Mouse (Mus musculus): ENCODE data around the gene Ascc2. TPM values are rescaled to one million over a fixed set of nuclear protein-coding genes. Genes with fewer than 3 reads are reported as not detected.

Ascc2 gene
- polyA plus RNA-seq, 1 experiment from 2014 or later = 17.1 TPM

DNA sequence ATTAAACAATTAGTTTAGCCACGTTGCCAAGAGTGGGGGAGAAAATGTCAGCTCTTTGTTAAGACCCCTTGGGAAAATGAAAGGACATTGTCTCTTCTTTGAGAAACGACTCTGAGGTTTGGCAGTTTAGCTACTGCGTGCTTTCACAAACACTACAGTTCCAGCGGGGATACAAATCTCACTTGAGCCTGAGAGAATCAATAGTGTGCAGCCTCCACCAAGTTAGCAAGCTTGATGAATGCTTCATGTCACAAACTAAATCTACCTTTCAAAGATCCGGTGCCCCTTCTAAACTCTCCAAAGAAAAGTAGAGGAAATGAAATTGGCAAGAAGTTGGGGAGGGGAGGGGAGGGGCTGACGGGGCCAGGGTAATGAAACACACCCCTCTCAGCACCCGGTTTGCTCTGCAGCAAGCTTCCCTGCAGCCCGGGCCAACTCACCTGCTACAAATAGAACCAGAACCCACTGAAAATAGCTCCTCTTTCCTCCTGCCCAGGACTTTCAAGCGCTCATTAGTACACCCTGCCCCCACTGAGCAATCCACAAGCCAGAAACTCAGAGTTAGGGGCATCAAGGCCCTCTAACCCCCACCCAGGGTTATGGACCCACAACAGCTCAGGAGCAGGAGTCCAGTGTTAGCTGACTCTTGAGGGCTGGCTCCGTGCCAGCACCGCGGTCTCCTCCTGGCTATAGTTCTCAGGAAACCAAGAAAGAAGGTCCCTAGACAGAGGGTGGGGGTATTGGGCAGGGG, 34.7 kb upstream of the Ascc2 start:
- Histone ChIP-seq H3K4me2 (ENCODE audit: low read length) (peak overlapping the region; percentile 26; the same call in 1 of the 2 replicates), H3K27me3 (replicated peaks; ENCODE audit: control insufficient read depth, insufficient read depth, low read length) (no peaks in the 10 kb centered on the region), H3K4me1 (ENCODE audit: control insufficient read depth, insufficient read depth, low read length) (peaks cover 10% of the 10 kb centered on the region), H3K9ac (ENCODE audit: low read length) (no peak overlapping the region), H3K27ac (ENCODE audit: low read depth, low read length) (no peak overlapping the region), H3K4me3 (ENCODE audit: low read depth, low read length) (no peak overlapping the region), H3K36me3 (ENCODE audit: control insufficient read depth, insufficient read depth, low read length) (no peaks in the 10 kb centered on the region), H3K9me3 (replicated peaks; ENCODE audit: control insufficient read depth, low read length) (no peaks in the 10 kb centered on the region)
- peak; percentile 70 for DNase-seq (ENCODE audit: low spot score)
- WGBS = 11% methylated on average over 12 of the region's 12 CpGs
- ATAC-seq = peak; percentile 54; the same call in 1 of the 2 replicates

- no peak for ATAC-seq
- H3K36me3 ChIP-seq (ENCODE audit: control insufficient read depth, insufficient read depth, low read length) = no peaks in the 10 kb centered on the region
- H3K9me3 ChIP-seq (replicated peaks; ENCODE audit: control insufficient read depth, low read length) = no peaks in the 10 kb centered on the region
- H3K27ac ChIP-seq (ENCODE audit: low read depth, low read length) = no peak overlapping the region
- H3K4me3 ChIP-seq (ENCODE audit: low read depth, low read length) = no peak overlapping the region
- no peak overlapping the region for H3K4me2 ChIP-seq (ENCODE audit: low read length)
- WGBS = 81% methylated on average over 6 of the region's 6 CpGs
- H3K9ac ChIP-seq (ENCODE audit: low read length) = no peak overlapping the region
- no peak for DNase-seq (ENCODE audit: low spot score)
- peaks cover 10% of the 10 kb centered on the region for H3K4me1 ChIP-seq (ENCODE audit: control insufficient read depth, insufficient read depth, low read length)
- no peaks in the 10 kb centered on the region for H3K27me3 ChIP-seq (replicated peaks; ENCODE audit: control insufficient read depth, insufficient read depth, low read length)
These were observed 33.1 kb upstream of the Ascc2 start for GRCm38 (mm10) chr11:4604441-4604840.

GRCm38 (mm10) chr11:4605414-4605813, 32.1 kb upstream of the Ascc2 start:
- DNase-seq (ENCODE audit: low spot score) (no peak), ATAC-seq (no peak)
- H3K9me3 ChIP-seq (replicated peaks; ENCODE audit: control insufficient read depth, low read length) = no peaks in the 10 kb centered on the region
- H3K9ac ChIP-seq (ENCODE audit: low read length) = no peak overlapping the region
- H3K27ac ChIP-seq (ENCODE audit: low read depth, low read length) = no peak overlapping the region
- no peaks in the 10 kb centered on the region for H3K27me3 ChIP-seq (replicated peaks; ENCODE audit: control insufficient read depth, insufficient read depth, low read length)
- H3K4me2 ChIP-seq (ENCODE audit: low read length) = no peak overlapping the region
- WGBS = 58% methylated on average over 7 of the region's 7 CpGs
- no peak overlapping the region for H3K4me3 ChIP-seq (ENCODE audit: low read depth, low read length)
- no peaks in the 10 kb centered on the region for H3K36me3 ChIP-seq (ENCODE audit: control insufficient read depth, insufficient read depth, low read length)
- H3K4me1 ChIP-seq (ENCODE audit: control insufficient read depth, insufficient read depth, low read length) = peaks cover 10% of the 10 kb centered on the region

DNA sequence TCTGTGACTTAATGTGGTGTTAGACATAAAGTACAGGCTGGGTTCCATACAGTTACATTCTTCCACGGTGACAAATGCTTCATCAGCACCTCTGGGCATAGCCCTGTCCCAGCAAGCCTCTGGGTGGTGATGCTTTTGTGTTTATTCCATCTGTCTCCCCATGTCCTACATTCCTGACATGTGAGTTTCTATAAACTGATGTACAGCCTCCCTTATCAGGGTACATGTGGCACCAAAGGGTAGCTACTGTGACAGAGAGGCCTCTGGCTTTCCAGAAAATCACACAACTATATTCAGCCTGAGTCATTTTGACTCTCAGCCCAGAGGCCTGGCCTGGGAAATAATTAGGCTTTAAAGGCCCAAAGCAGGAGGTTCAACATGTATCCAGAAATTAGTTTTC, 31.0 kb upstream of the Ascc2 start:
- Histone ChIP-seq H3K4me1 (ENCODE audit: control insufficient read depth, insufficient read depth, low read length) (peaks cover 10% of the 10 kb centered on the region), H3K27ac (ENCODE audit: low read depth, low read length) (no peak overlapping the region), H3K9ac (ENCODE audit: low read length) (no peak overlapping the region), H3K4me2 (ENCODE audit: low read length) (no peak overlapping the region), H3K27me3 (replicated peaks; ENCODE audit: control insufficient read depth, insufficient read depth, low read length) (no peaks in the 10 kb centered on the region), H3K9me3 (replicated peaks; ENCODE audit: control insufficient read depth, low read length) (no peaks in the 10 kb centered on the region), H3K36me3 (ENCODE audit: control insufficient read depth, insufficient read depth, low read length) (no peaks in the 10 kb centered on the region), H3K4me3 (ENCODE audit: low read depth, low read length) (no peak overlapping the region)
- WGBS = 86% methylated on average over 1 of the region's 1 CpGs
- DNase-seq (ENCODE audit: low spot score) (no peak), ATAC-seq (no peak)

DNA sequence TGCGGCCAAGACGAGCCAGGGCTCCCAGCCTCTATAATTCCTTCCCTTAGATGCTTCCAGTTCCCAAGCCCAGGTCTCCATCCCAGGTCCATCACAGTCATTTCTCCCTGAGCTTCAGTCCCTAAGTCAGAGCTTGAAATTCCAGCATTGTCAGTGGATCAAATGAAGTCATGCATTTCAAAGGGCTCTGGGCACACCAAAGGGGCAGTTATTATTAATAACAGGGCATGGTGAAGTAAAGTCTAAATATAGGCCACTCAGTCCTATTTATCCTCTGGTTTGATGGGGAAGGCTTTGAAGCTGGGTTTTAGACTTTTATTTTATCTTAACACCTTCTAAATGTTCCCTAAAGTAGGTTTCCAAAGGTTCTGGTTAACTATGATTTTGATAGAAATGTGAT, 25.6 kb upstream of the Ascc2 start:
- ATAC-seq = no peak
- Histone ChIP-seq H3K36me3 (ENCODE audit: control insufficient read depth, insufficient read depth, low read length) (no peaks in the 10 kb centered on the region), H3K4me1 (ENCODE audit: control insufficient read depth, insufficient read depth, low read length) (no peaks in the 10 kb centered on the region), H3K27ac (ENCODE audit: low read depth, low read length) (no peak overlapping the region), H3K9ac (ENCODE audit: low read length) (no peak overlapping the region), H3K4me2 (ENCODE audit: low read length) (no peak overlapping the region), H3K27me3 (replicated peaks; ENCODE audit: control insufficient read depth, insufficient read depth, low read length) (no peaks in the 10 kb centered on the region), H3K9me3 (replicated peaks; ENCODE audit: control insufficient read depth, low read length) (no peaks in the 10 kb centered on the region), H3K4me3 (ENCODE audit: low read depth, low read length) (no peak overlapping the region)
- no peak for DNase-seq (ENCODE audit: low spot score)
- WGBS = 73% methylated on average over 2 of the region's 2 CpGs

DNA sequence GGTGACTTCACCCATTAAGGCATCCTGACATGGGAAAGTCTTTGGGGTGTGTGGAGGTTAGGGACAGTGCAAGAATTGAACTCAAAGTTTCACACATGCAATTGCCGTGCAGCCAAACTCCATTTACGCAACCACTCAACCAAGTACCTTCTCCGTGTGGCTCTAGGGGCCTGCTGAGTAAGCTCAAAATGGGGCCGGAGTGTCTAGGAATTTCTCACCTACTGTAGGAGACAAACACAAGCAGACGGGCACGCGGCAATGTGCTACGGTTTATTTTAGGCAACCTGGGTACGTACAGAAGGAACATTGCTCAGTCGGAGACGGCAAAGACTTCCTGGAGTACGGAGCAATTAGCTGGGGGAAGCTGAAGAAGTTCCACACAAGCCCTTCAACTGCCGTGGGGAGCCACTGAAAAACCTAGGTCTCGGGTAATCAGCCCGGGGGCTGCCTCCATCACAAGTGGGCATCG, 17.5 kb upstream of the Ascc2 start, which contains the start of gene Gm11032:
Gene Gm11032 (plus strand): TSS at position 51 of the 469 bp plus-strand sequence.
- DNase-seq (ENCODE audit: low spot score) (no peak), ATAC-seq (no peak)
- Histone ChIP-seq H3K4me1 (ENCODE audit: control insufficient read depth, insufficient read depth, low read length) (no peaks in the 10 kb centered on the region), H3K4me3 (ENCODE audit: low read depth, low read length) (no peak within 1 kb of the TSS), H3K4me2 (ENCODE audit: low read length) (no peak within 1 kb of the TSS), H3K9me3 (replicated peaks; ENCODE audit: control insufficient read depth, low read length) (no peaks in the 10 kb centered on the region), H3K9ac (ENCODE audit: low read length) (no peak within 1 kb of the TSS), H3K27ac (ENCODE audit: low read depth, low read length) (no peak within 1 kb of the TSS), H3K36me3 (ENCODE audit: control insufficient read depth, insufficient read depth, low read length) (no peaks in the 10 kb centered on the region), H3K27me3 (replicated peaks; ENCODE audit: control insufficient read depth, insufficient read depth, low read length) (no peaks in the 10 kb centered on the region)
- 83% methylated on average over 16 of the region's 16 CpGs for WGBS

GRCm38 (mm10) chr11:4620501-4621108, 16.9 kb upstream of the Ascc2 start:
- 64% methylated on average over 13 of the region's 13 CpGs for WGBS
- H3K36me3 ChIP-seq (ENCODE audit: control insufficient read depth, insufficient read depth, low read length) = no peaks in the 10 kb centered on the region
- H3K9ac ChIP-seq (ENCODE audit: low read length) = no peak overlapping the region
- no peak overlapping the region for H3K4me3 ChIP-seq (ENCODE audit: low read depth, low read length)
- no peak overlapping the region for H3K4me2 ChIP-seq (ENCODE audit: low read length)
- ATAC-seq (no peak), DNase-seq (ENCODE audit: low spot score) (no peak)
- no peaks in the 10 kb centered on the region for H3K27me3 ChIP-seq (replicated peaks; ENCODE audit: control insufficient read depth, insufficient read depth, low read length)
- no peaks in the 10 kb centered on the region for H3K4me1 ChIP-seq (ENCODE audit: control insufficient read depth, insufficient read depth, low read length)
- no peaks in the 10 kb centered on the region for H3K9me3 ChIP-seq (replicated peaks; ENCODE audit: control insufficient read depth, low read length)
- H3K27ac ChIP-seq (ENCODE audit: low read depth, low read length) = no peak overlapping the region

- Histone ChIP-seq H3K4me2 (ENCODE audit: low read length) (no peak overlapping the region), H3K9ac (ENCODE audit: low read length) (no peak overlapping the region), H3K9me3 (replicated peaks; ENCODE audit: control insufficient read depth, low read length) (no peaks in the 10 kb centered on the region), H3K36me3 (ENCODE audit: control insufficient read depth, insufficient read depth, low read length) (no peaks in the 10 kb centered on the region), H3K4me3 (ENCODE audit: low read depth, low read length) (no peak overlapping the region), H3K4me1 (ENCODE audit: control insufficient read depth, insufficient read depth, low read length) (no peaks in the 10 kb centered on the region), H3K27ac (ENCODE audit: low read depth, low read length) (no peak overlapping the region), H3K27me3 (replicated peaks; ENCODE audit: control insufficient read depth, insufficient read depth, low read length) (no peaks in the 10 kb centered on the region)
- WGBS = 86% methylated on average over 4 of the region's 4 CpGs
- ATAC-seq (no peak), DNase-seq (ENCODE audit: low spot score) (no peak)
These were observed 15.7 kb upstream of the Ascc2 start for GRCm38 (mm10) chr11:4621866-4622265.

GRCm38 (mm10) chr11:4622442-4622986, 15.0 kb upstream of the Ascc2 start:
- Histone ChIP-seq H3K27me3 (replicated peaks; ENCODE audit: control insufficient read depth, insufficient read depth, low read length) (no peaks in the 10 kb centered on the region), H3K4me3 (ENCODE audit: low read depth, low read length) (no peak overlapping the region), H3K9ac (ENCODE audit: low read length) (no peak overlapping the region), H3K4me1 (ENCODE audit: control insufficient read depth, insufficient read depth, low read length) (no peaks in the 10 kb centered on the region), H3K36me3 (ENCODE audit: control insufficient read depth, insufficient read depth, low read length) (no peaks in the 10 kb centered on the region), H3K27ac (ENCODE audit: low read depth, low read length) (no peak overlapping the region), H3K4me2 (ENCODE audit: low read length) (no peak overlapping the region), H3K9me3 (replicated peaks; ENCODE audit: control insufficient read depth, low read length) (no peaks in the 10 kb centered on the region)
- WGBS = 75% methylated on average over 7 of the region's 7 CpGs
- ATAC-seq (no peak), DNase-seq (ENCODE audit: low spot score) (no peak)

All from forebrain, embryonic 14.5 days (tissue).